Mouse (Mus musculus): ENCODE measurements around the gene Cacnb2. TPM values are rescaled to one million over a fixed set of nuclear protein-coding genes. Genes with fewer than 3 reads are reported as not detected.

The Cacnb2 gene
- total and polyA plus RNA-seq, 2 experiments from 2014 or later, result 12.1 to 71.6 TPM

GRCm38 (mm10) chr2:14875616-14876015 lies 272.7 kb downstream of the Cacnb2 start:
- WGBS, result 86% methylated on average over 6 of the region's 6 CpGs
- TF ChIP-seq CTCF (IDR thresholded peaks at IDR 0.05; ENCODE audit: low read depth), result no peak
- no peak for TF ChIP-seq EP300 (IDR thresholded peaks at IDR 0.05; ENCODE audit: low read depth)
- DNase-seq (ENCODE audit: low spot score) (no peak), ATAC-seq (ENCODE audit: insufficient read depth, low read depth) (no peak)
- Histone ChIP-seq H3K4me2 (ENCODE audit: low read depth, low read length) (no peak overlapping the region), H3K4me3 (ENCODE audit: low read depth, low read length) (no peak overlapping the region), H3K9me3 (replicated peaks; ENCODE audit: control insufficient read depth, low read length) (no peaks in the 10 kb centered on the region), H3K4me1 (ENCODE audit: control insufficient read depth, insufficient read depth) (peaks cover 11% of the 10 kb centered on the region; the same call in 1 of the 2 replicates), H3K36me3 (replicated peaks; ENCODE audit: control insufficient read depth, insufficient read depth, low read length) (no peaks in the 10 kb centered on the region), H3K9ac (replicated peaks; ENCODE audit: low read depth, low read length) (no peak overlapping the region), H3K27ac (ENCODE audit: low read depth) (no peak overlapping the region), H3K27me3 (ENCODE audit: control insufficient read depth, insufficient read depth, low read length) (no peaks in the 10 kb centered on the region)

- peaks cover 27% of the 10 kb centered on the region for H3K4me1 ChIP-seq (ENCODE audit: control insufficient read depth, insufficient read depth)
- H3K36me3 ChIP-seq (replicated peaks; ENCODE audit: control insufficient read depth, insufficient read depth, low read length), result no peaks in the 10 kb centered on the region
- H3K4me2 ChIP-seq (ENCODE audit: low read depth, low read length), result no peak overlapping the region
- TF ChIP-seq CTCF (IDR thresholded peaks at IDR 0.05; ENCODE audit: low read depth) (no peak), EP300 (IDR thresholded peaks at IDR 0.05; ENCODE audit: low read depth) (no peak)
- ATAC-seq (ENCODE audit: insufficient read depth, low read depth) (no peak), DNase-seq (ENCODE audit: low spot score) (no peak)
- no peak overlapping the region for H3K9ac ChIP-seq (replicated peaks; ENCODE audit: low read depth, low read length)
- H3K4me3 ChIP-seq (ENCODE audit: low read depth, low read length), result no peak overlapping the region
- no peaks in the 10 kb centered on the region for H3K9me3 ChIP-seq (replicated peaks; ENCODE audit: control insufficient read depth, low read length)
- H3K27ac ChIP-seq (ENCODE audit: low read depth), result no peak overlapping the region
- no peaks in the 10 kb centered on the region for H3K27me3 ChIP-seq (ENCODE audit: control insufficient read depth, insufficient read depth, low read length)
Measured at GRCm38 (mm10) chr2:14878953-14879352, 276.1 kb downstream of the Cacnb2 start.

GRCm38 (mm10) chr2:14883460-14883859 lies 280.6 kb downstream of the Cacnb2 start:
- Histone ChIP-seq H3K27me3 (ENCODE audit: control insufficient read depth, insufficient read depth, low read length) (no peaks in the 10 kb centered on the region), H3K4me3 (ENCODE audit: low read depth, low read length) (no peak overlapping the region), H3K9me3 (replicated peaks; ENCODE audit: control insufficient read depth, low read length) (no peaks in the 10 kb centered on the region), H3K9ac (replicated peaks; ENCODE audit: low read depth, low read length) (no peak overlapping the region), H3K27ac (ENCODE audit: low read depth) (no peak overlapping the region; the same call in 1 of the 2 replicates), H3K4me1 (ENCODE audit: control insufficient read depth, insufficient read depth) (peaks cover 29% of the 10 kb centered on the region), H3K36me3 (replicated peaks; ENCODE audit: control insufficient read depth, insufficient read depth, low read length) (no peaks in the 10 kb centered on the region), H3K4me2 (ENCODE audit: low read depth, low read length) (no peak overlapping the region)
- no peak for TF ChIP-seq EP300 (IDR thresholded peaks at IDR 0.05; ENCODE audit: low read depth)
- no peak for TF ChIP-seq CTCF (IDR thresholded peaks at IDR 0.05; ENCODE audit: low read depth)
- WGBS, result 63% methylated on average over 3 of the region's 3 CpGs
- DNase-seq (ENCODE audit: low spot score) (no peak), ATAC-seq (ENCODE audit: insufficient read depth, low read depth) (no peak)

GRCm38 (mm10) chr2:14888406-14889195 lies 285.7 kb downstream of the Cacnb2 start:
- Histone ChIP-seq H3K36me3 (replicated peaks; ENCODE audit: control insufficient read depth, insufficient read depth, low read length) (no peaks in the 10 kb centered on the region), H3K27me3 (ENCODE audit: control insufficient read depth, insufficient read depth, low read length) (no peaks in the 10 kb centered on the region), H3K4me3 (ENCODE audit: low read depth, low read length) (no peak overlapping the region), H3K9me3 (replicated peaks; ENCODE audit: control insufficient read depth, low read length) (no peaks in the 10 kb centered on the region), H3K9ac (replicated peaks; ENCODE audit: low read depth, low read length) (no peak overlapping the region), H3K27ac (ENCODE audit: low read depth) (no peak overlapping the region), H3K4me2 (ENCODE audit: low read depth, low read length) (no peak overlapping the region), H3K4me1 (ENCODE audit: control insufficient read depth, insufficient read depth) (peaks cover 6% of the 10 kb centered on the region)
- WGBS, result 71% methylated on average over 4 of the region's 4 CpGs
- DNase-seq (ENCODE audit: low spot score) (no peak), ATAC-seq (ENCODE audit: insufficient read depth, low read depth) (no peak)
- TF ChIP-seq CTCF (IDR thresholded peaks at IDR 0.05; ENCODE audit: low read depth) (no peak), EP300 (IDR thresholded peaks at IDR 0.05; ENCODE audit: low read depth) (no peak)

GRCm38 (mm10) chr2:14903837-14904236 lies 300.9 kb downstream of the Cacnb2 start:
- H3K27me3 ChIP-seq (ENCODE audit: control insufficient read depth, insufficient read depth, low read length), result no peaks in the 10 kb centered on the region
- no peak overlapping the region for H3K4me3 ChIP-seq (ENCODE audit: low read depth, low read length)
- TF ChIP-seq CTCF (IDR thresholded peaks at IDR 0.05; ENCODE audit: low read depth) (no peak), EP300 (IDR thresholded peaks at IDR 0.05; ENCODE audit: low read depth) (no peak)
- WGBS, result 77% methylated on average over 3 of the region's 3 CpGs
- no peaks in the 10 kb centered on the region for H3K36me3 ChIP-seq (replicated peaks; ENCODE audit: control insufficient read depth, insufficient read depth, low read length)
- 0 out of 2 replicates have a peak, but pooled peaks cover 14% of the 10 kb centered on the region for H3K4me1 ChIP-seq (ENCODE audit: control insufficient read depth, insufficient read depth)
- DNase-seq (ENCODE audit: low spot score) (no peak), ATAC-seq (ENCODE audit: insufficient read depth, low read depth) (no peak)
- no peaks in the 10 kb centered on the region for H3K9me3 ChIP-seq (replicated peaks; ENCODE audit: control insufficient read depth, low read length)
- no peak overlapping the region for H3K4me2 ChIP-seq (ENCODE audit: low read depth, low read length)
- no peak overlapping the region for H3K9ac ChIP-seq (replicated peaks; ENCODE audit: low read depth, low read length)
- no peak overlapping the region for H3K27ac ChIP-seq (ENCODE audit: low read depth)
